Mouse (Mus musculus) cerebellum, postnatal 14 days (tissue): ENCODE results near the gene Ntn5.
A peak's percentile ranks its signal among the peaks of the same experiment; 100 is the strongest.
"Not testable (repeated sequence)": the region's sequence is repeated elsewhere in the genome, so short reads cannot be mapped to it uniquely, and the experiment has no call there.

Source experiments
- DNase-seq, 2 experiments: peaks; one replicate each; pipeline ENCODE4 v3.0.0; 2021; ENCODE audit warnings: mixed read lengths in 2 of 2

The Ntn5 gene

DNA sequence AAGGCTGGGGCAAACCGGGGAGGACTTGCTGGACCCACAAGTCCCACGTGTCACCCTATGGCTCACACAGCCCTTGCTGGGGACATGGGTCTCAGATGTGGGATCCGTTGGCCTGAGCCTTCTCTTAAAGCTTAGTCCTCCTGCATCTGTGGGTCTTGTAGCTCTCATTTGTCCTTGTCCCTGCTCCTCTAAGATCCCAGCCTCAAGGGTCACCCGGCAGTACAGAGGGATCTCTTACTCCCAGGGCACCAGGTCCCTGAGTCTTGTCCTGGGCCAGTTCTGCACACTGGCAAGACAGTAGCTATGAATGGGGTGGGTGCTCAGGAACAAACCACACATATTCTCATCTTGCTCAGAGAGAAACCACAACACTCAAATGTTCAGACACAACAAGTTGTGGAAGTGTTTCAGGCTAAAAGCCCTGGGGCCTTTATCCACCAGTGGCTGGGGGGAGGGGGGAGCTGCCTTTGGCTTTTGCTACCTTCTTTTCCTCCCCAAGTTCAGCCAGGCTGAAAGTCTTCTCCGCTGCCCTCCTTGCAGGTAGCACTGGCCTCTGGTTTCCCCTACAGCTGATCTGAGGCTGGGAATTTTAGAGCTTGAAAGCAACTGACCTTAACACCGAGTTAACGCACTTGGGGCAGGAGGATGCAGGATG is at the start of gene Ntn5:
TSS of gene Ntn5 (plus strand) at position 627 of the 655 bp plus-strand sequence.
- DNase-seq, result no peak

DNA sequence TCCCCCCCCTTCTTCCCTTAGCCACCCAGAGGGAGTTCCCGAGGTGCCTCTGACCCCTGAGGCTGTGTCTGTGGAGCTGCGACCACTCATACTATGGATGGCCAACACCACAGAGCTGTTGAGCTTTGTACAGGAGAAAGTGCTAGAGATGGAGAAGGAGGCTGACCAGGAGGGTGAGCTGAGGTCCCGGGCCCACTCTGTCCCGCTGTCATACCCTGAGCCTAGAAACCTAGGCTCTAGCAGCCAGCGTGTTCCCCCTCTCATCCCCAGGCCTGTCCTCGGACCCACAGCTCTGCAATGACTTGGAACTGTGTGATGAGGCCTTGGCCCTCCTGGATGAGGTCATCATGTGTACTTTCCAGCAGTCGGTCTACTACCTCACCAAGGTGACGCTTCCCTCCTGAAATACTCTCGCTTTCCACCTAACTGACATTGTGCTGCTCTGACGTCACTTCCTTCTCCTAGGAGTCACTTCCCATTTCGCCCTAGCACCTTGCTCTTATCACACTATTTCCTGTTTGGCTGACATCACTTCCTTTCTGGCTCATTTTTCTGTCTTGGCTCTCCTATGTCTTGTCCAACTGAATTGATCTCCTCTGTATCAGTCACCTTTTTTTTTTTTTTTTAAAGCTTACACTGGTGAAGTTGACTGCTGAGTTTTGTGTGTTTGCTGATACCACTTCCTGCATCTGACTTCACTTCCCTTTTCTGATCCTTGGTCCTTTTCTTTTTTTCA is 48.7 kb upstream of the Ntn5 start:
- no peak for DNase-seq

DNA sequence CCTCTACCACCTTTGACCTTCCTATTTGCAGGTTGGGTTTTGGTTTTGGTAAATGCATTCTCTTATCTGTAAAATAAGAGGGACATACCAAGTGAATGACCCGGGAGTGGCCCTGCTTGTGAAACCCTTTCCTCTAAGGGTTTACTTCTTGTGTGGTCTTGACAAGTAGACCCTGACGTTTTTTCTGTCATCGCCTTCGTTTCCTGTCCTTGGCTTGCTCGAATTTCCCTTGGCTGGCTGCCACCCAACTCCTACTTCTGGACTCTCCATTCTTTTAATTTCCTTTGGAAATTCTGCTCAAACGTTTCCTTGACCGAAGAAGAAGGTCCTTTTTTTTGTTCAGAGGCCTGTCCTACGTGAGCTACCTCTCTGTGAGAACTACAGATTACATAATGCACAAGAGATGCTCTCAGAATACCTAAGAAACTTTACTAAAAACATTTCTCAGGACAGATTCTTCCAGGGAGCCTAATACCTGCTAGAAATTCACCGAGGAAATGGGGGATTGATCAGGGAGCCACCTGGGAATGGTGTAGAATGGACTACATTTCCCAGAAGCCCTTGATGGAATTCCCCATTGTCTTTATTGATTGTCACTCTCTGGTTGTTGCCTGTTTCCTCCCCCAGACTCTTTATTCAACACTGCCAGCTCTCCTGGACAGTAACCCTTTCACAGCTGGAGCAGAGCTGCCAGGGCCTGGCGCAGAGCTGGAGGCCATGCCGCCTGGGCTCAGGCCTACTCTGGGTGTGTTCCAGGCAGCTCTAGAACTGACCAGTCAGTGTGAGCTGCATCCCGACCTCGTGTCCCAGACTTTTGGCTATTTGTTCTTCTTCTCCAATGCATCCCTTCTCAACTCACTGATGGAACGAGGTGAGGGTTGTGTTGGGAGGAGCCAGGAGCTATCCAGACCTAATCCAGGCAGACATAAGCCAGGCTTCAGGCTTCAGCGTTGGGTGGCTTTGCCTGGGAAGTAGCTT is 47.8 kb upstream of the Ntn5 start:
- peak in 1 of 2 experiments; percentile 37 for DNase-seq

DNA sequence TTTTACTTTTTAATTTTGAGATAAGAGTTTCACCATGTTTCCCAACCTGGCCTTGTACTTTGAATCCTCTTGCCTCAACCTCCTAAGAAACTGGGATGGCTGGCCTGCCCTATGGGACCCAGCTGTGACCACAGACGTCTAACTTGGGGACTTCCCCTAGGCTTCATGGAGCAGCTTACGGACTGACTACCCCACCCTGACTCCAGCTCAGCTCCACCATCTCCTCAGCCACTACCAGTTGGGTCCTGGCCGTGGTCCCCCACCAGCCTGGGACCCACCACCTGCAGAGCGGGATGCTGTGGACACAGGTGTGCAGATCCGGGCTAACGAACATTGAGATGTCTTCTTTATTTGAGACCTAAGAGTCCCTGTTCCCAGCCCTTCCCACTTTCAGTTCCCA is 46.1 kb upstream of the Ntn5 start:
- peak in 1 of 2 experiments; percentile 45 for DNase-seq

DNA sequence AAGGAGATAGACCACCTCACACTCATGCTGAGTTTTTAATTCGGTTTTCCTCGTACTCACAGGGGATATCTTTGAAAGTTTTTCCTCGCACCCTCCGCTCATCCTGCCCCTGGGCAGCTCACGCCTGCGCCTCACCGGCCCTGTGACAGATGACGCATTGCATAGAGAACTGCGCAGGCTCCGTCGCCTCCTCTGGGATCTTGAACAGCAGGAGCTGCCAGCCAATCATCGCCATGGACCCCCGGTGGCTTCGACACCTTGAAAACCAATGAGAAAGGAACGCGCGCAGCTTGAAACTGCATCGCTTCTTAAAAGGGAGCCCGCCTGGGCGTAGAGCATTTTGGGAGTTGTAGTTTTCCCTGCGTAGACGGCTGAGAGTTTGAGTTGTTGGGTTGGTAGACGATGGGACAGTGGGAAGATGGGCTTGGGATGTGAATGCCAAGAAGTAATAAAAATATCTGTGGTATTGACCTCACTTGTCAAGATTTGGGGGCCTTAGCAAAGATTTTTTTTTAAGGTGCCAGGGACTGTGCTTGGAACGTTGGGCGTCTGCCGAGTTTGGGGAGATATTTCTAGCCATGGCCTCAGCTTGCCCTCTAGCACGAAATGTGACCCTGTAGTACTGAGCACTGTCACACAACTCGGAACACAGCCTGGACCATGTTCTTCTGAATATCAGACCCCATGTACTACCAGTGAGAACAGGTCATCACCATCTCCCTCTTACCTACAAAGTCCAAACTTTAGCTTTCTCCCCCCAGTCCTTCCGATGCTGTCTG is 45.0 kb upstream of the Ntn5 start:
- peak; percentile 99 for DNase-seq

DNA sequence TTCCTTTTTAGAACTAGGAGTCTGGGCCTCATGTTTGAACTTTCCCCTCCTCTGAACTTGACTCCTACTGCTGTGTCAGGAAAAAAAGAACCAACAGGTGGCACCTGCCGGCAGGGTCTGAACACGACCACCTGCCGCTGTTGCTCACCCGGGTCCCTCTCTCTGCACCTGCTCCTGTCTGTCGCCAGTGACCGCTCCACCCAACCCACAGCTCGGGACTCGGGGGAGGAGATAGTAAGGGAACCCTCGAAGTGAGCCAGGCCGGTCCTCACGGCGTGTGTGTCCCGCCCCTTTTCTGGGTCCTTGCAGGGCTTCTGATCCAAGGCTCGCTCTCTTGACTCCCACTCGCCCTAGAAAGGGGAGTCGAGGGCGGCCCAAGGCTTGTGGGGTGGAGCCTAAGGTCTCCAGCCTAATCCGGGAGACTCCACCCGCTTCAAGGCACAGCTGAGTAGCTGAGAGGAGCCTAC is 44.2 kb upstream of the Ntn5 start, which contains the start of gene Mamstr:
TSS of gene Mamstr (plus strand) at position 417 of the 467 bp plus-strand sequence.
- peak in 1 of 2 experiments; percentile 44 for DNase-seq

DNA sequence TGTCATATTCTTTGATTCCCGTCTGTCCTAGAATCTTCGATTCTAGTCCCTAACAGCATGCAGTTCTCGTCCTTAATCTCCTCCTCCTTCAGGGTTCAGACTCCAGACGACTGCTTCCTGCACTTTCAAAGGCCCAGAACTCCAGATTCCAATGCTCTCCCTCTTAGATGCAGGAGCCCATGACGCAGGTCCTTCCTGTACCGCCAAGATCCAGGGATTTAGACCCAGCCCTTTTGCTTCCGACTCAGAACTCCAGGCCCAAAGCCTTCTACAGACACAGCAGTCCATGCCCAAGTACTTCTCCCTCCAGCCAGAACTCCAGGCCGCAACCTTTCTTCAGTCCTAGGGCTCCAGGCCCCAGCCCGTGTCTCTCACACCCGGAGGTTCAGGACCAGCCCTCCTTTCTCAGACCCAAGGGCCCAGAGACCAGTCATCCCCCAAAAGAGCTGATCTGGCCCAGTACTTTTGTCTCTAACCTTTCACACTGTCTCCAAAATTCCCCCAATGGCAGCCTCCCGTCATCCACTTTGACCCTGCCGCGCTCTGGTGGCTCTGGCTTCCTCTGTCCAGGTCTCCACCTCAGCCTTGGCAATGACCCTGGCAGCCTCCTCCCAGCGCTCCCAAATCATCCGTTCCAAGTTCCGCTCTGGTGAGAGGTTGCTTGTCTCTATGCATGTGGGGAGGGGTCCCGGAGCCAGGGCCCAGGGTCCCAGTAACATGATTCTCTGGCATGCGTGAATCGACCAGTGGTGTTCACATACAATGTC is 43.4 kb upstream of the Ntn5 start:
- DNase-seq, result no peak

DNA sequence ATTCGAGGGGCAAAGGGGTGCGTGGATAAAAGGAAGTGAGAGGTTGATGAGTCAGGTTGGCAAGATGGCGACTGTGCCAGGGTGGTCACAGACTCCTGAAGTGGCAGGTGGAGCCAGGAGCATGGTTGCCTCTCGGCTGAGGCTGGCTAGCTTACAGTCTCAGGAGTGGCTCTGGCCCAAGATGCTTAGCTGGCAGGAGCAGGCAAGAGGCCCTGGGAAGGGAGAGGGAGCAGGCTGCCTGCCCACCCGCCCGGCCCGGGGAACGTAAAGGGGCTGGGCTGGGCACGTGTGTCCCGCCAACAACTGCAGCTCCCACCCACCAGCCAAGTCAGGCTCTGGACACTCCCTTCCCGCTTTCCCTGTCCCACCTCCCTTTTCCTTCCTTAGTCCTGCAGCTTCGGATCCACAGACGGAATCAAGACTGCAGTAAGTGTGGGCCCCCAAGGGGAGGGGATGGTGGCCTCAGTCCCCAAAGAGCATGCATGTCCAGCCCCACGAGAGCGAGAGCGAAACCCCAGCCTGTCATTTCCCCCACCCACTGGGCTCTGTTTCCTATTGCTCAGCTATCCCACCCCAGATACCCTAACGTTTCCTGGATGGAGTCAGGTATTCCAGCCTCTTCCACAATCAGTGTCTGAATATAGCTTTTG is 42.3 kb upstream of the Ntn5 start:
- DNase-seq, result peak; percentile 72 to 75

DNA sequence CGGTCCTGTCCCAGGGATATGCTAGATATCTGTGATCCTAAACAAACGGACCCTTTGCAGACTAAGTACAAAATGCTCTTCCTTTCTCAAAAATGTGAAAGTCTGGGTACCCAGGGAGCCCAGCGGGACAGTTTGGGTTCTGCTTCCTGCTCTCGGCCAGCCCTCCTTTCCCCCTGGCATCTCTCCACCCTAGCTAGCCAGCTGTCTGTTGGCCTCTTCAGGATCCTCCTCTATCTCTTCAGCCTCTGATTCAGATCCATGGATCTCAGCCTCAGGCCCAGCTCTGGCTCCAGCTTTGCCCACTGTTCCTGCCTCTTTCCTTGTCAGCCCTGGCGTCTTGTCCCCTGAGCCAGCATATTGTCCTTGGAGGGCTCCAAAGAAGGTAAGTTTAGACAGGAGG is 41.7 kb upstream of the Ntn5 start:
- DNase-seq, result peak; percentile 62 to 74

DNA sequence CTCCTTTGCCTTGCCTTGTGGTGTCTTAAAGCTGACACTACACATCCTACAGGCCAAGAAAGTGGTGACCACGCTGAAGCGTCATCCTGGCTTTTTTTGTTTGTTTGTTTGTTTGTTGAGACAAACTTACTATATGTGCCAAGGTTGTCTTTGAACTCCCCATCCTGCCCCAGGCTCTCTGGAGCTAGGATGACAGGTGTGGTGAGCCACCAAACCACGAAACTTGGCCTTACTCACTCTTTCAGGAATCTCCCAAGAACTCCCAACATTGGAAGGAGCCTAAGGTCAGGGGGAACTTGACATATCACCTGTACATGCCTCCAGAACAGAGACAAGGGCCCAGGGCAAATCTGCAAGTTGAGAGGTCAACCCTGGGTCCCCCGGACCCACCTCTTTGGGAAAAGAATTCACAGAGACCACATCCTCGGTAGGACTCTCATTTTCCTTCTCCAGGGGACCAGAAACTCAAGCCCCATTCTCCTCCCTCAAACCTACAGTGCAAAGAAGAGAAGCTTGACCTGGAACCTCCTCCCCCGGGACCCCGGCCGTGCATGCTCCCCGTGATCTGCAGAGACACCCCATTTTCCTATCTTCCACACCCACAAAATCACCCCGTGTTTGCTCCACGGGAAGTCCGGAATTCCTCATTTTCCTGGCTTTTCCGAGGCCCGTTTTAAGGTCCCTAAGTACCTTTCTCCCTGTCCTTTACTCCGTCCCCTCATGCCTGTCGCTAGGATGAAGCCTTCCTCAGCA is 41.1 kb upstream of the Ntn5 start:
- DNase-seq, result peak in 1 of 2 experiments; percentile 56

DNA sequence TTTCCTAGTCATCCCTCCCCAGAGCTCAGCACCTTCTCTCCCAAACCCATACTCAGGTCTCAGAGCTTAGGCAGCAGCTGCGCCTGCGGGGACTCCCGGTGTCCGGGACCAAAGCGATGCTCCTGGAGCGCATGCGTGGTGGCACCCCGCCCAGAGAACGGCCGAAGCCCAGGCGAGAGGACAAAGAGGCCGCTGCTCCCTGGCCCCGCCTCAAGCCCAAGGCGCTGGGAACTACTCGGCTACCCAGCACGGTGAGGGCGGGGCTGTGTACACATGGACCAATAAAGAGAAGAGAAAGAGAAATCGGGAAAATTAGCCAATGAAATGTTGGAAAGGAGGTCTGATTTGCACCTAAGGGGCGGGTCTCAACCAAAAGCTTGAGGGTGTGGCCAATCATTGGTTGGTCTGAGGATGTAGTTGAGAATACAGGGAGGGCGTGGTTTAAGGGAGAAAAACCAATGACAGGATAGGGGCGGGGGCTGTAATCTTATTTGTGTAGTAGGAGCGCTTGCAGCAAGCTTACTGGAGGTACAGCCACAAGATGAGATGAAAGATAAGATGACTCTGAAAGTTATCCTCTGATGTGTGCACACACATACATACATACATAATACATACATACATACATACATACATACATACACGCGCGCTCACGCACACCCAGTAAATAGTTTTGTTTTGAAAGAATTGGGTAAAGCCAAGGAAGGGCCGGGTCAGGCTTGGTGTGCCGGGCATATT is 40.2 kb upstream of the Ntn5 start:
- peak; percentile 99 for DNase-seq

DNA sequence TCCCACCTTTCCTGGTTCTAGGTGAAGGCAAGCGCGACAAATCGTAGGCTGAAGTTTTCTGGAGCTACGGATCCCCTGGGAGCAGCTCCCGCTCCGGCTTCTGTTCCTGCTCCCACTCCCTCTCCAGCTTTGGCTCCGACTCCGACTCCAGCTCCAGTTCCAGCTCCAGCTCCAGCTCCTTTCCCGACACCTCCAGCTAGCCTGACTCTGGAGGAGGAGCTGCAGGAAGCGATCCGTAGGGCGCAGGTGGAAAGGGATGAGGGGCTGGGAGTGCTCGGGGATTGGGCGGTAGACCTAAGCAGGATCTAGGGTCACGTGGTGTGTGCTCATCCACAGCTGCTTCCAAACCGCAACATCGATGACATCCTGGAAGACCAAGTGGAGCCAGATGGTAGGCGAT is 39.6 kb upstream of the Ntn5 start:
- DNase-seq, result peak; percentile 69 to 83

DNA sequence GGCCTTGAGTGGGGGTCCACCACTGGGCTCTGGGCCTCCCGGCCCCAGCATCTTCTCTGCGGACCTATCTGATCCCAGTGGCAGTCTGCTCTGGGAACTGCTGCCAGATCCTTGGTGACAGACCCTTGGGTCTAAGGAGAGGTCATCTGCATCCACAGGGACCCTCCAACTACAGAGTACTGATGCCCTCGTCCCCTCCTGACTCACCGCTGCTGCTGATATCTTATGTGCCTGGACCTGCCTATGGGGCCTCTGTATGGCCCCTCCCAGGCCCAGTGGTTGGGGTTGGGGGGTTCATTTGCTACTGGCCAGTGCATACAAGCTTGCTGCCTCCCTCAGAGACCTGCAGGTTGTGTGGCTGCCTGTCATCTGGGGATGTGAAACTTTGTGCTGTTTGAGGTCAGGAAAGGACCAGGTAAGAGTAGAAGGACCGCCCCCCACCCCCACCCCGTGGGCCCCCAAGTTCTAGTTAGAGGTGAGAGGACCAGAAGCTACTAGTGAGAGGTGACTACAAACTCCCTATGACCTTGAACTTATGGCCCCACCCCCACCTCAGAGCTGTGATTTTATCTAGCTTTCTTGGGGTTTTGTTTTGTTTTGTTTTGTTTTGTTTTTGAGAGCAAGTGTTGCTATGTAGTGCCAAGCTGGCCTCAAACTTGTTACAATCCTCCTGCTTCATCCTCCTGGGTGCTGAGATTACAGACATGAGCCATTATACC is 38.8 kb upstream of the Ntn5 start:
- peak in 1 of 2 experiments; percentile 27 for DNase-seq

DNA sequence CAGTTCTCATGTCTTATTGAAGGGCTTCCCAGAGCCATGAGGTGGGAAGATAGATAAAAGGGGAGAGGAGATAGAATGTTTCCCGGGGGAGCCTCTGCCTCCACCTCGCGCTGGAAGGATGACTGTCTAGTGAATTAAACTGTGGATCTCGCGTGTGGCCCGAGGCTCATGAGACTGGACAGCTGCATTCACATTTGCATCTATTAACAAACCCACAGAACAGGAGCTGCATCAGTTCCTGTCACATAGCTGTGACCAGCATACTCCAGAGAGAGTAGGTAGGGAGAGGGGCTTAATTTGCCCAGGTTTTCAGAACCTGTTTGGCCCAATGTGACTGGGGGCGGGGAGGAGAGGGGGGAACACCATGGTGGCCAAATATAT is 38.2 kb upstream of the Ntn5 start:
- no peak for DNase-seq

DNA sequence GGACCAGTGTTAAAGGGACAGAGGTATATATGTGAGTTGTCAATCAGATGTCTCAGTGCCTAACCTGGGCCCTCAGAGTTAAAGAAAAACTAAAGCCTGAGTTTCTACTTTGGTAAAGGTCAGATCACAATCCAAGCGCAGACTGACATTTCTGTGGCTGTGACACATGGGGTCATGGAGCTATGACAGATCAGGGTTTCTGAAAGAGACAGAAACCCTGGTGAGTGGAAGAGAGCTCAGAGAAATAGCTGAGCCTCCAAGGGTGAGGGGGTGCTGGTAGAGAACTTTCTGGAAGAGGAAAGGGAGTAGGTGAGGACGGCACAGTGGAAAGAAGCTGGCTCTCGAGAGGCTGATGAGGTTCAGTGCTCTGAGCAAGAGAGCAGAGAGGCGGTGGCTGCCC is 37.2 kb upstream of the Ntn5 start:
- no peak for DNase-seq

DNA sequence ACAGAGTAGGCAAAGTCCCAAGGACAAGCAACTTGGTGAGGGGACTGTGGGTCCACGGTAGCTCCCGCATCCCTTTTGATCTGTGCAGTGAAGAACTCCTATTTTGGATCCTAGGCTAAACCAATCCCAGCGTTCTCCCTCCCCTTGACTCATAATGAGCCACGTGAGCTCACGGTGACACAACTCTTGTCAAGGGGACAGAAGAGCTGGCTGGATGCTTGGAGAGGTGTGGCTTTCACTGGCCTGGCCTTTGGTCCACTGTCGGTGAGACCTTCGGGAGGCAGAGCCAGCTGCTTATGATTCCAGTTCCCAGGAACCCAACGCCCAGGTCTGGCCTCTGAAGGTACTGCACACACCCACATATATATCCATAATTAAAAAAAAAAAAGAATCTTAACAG is 34.5 kb upstream of the Ntn5 start:
- no peak for DNase-seq

DNA sequence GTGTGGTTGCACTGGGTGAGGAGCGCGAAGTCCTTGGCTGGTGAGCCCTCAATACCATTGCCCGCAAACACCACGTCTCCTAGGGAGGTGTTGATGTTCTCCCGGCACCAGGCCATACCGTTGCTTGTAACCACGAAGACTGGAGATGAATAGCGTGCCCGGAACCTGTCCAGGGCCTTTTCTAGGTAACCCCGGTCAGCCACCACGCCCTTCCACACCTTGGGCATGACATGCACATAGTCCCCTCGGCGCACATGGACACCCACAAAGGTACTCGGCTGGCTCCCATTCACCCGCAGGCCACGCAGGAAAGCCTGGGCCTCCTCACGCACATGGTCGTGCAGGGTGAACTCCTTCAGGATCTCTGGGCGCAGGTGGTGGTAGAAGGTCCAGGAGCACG is 33.3 kb upstream of the Ntn5 start:
- not testable (repeated sequence) for DNase-seq

DNA sequence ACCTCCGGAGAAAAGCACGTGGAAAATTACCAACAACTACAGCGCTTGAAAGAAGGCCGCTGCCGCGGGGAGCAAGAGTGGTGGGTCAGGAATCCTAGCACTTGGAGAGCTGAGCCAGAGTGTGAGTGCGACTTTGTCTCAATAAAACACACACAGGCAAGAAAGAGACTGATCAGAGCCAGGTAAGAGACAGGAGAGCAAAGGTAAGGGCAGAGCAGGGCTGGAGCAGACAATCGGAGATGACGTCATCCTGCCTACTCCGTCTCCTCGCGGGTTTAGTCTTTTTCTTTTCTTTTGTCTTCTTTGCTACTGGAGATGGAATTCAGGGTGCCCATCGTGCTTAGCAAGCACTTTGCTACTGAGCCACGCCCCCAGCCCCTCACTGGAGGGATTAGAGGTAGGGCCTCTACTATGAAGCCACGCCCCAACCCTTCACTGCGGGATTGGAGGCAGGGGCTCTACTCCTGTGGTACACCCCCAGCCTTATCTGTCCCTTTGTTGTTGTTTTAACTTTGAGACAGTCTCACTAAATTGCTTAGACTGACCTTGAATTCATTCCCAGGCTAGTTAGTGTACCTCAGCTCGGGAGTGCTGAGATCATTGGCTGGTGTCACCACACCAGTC is 29.3 kb upstream of the Ntn5 start:
- no peak for DNase-seq
